Mouse (Mus musculus) layer of hippocampus, adult 9-10 months (tissue): ENCODE measurements at regions not wholly inside any gene's neighbourhood (a gene's known extent, or its start where the extent isn't known, plus 50 kb on each side); places are given as distances from the start of the nearest gene placed in this dataset.
"Not testable (repeated sequence)": the region's sequence is repeated elsewhere in the genome, so short reads cannot be mapped to it uniquely, and the experiment has no call there.

Source experiments
- DNase-seq: peaks from one replicate; pipeline ENCODE4 v3.0.0; 2022; ENCODE audit warnings: low spot score

DNA sequence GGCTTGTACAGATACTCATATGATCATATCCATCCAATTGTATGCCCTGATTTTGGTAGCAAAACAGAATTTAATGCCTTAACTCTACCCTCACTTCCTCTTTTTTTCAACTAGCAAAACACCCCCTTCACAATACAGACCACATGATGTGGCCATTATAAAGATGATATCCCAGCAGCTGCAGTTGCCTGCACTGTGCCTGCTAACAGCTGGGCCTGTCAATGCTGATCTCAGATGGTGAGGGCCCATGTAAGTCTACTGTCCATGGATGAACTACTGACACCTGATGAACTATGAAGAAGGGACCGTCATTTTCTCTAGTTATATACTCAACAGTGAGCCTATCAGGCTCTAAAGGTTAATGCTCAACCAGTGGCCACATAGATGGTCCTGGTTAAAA, 191.8 kb upstream of the Fmr1 start:
- no peak for DNase-seq

DNA sequence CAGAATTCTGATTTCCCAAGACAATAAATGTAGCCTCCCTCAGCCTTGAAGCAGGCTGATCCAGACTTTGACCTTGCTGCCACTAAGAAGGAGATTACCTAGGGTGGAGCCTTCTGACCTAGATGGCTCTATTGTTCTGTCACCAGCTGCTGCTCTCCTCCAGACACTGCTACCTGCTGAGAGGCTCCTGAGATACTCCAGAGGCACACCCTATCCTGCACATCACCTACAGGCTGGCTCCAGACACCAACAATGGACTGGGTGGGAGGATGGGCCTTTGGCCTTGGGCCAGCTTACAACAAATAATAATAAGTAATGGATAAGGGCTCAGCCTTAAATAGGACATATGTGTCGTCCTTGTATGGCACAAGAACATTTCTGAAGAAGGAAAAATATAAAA, 186.3 kb upstream of the Fmr1 start:
- not testable (repeated sequence) for DNase-seq

DNA sequence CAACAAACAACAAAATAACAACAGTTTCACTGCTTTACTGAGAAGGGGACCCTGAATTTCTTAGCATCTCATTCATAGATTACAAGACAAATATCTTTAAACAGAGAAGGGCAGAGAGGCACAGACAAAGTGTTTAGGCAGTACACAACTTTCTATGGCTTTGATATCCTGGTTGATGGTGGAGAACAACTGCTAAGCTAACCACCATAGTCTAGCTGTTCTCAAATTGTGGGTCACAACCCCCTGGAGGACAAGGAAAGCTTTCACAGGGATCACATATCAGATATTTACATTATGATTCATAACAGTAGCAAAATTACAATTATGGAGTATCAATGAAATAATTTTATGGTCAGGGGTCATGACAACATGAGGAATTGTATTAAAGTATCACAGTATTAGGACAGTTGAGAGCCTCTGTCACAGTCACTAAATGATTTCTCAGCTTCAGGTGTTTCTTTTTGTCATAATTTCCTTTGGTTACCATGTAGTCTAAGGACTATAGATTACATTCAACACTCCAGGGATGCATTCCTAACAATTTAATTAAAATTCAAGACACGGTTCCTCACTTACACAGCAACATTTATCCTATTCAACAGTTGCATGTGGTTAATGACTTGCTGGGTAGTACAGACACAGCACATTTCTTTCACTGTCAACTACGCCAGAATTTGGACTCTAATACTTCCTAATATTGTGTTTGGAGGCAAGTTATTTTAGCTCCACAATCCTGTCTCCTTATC, 183.8 kb upstream of the Fmr1 start:
- no peak for DNase-seq

DNA sequence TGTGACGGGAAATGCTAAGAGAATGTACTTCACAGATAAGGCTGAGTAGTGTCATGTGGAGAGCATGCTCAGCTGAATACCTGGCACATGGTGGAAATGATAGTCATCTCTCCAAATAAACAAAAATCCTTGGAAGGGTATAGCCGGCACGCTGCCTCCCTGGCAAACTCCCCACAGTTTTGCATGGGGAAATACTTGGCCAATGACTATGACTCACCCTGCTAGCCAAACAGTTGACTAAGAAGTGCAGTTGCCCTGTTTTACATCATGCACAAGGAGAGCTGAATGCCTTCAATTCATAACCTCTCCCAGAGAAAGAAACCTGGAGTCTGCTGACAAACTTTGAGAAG, 183.2 kb upstream of the Fmr1 start:
- DNase-seq = no peak

DNA sequence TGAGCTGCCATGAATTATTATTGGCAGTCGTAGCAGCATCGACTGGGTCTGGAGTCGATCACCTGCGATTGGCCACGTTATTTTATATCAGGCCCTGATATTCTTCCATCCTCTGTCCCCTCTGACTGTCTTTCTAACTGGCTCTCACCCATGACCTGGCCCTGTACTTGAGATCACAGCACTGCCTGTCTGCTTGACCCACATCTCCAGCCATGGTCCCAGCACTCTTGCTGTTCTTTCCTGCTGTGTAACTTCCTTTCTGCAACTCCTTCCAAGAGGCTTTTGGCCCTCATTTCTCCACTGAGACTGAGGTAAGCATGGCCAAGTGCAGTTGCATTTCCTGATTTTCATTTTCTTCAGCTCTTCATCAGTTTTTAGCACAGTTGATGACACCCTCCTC, 182.6 kb upstream of the Fmr1 start:
- DNase-seq = no peak

DNA sequence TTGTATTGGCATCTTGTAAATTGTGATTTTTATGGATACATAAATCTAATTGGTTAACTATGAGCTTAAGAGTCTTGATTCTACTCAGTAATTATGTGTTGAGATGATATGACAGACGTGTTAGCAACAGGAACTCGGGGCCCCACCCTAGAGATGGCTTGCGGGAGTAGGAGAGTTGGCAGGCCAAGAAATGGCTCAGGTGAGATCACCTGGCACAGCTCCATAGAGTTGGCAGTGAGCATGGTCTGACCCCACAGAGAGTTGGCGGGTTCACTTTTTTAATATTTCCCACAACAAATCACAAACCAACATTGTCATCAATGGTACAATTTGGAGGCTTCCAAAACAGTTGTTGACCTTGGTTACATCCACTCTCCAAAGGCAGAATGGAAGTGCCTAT, 180.5 kb upstream of the Fmr1 start:
- DNase-seq = no peak

DNA sequence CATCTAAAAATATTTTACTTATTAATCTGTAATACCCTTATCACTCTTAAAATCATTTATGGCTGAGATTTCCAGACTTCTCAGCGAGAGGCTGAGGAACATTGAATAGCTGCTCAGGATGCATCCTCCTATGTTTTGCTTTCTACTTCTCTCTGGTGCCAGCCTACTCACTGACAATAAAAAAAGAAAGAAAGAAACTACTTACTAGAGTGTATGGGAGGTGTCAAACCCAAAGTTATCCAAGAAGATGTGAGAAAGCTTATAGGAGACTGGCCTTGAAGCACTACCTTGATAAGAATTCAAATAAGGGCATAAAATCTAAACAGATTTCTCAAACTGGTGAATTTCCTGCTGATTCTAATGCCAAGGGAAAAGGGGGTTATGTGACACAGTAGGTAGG, 175.4 kb upstream of the Fmr1 start:
- no peak for DNase-seq

DNA sequence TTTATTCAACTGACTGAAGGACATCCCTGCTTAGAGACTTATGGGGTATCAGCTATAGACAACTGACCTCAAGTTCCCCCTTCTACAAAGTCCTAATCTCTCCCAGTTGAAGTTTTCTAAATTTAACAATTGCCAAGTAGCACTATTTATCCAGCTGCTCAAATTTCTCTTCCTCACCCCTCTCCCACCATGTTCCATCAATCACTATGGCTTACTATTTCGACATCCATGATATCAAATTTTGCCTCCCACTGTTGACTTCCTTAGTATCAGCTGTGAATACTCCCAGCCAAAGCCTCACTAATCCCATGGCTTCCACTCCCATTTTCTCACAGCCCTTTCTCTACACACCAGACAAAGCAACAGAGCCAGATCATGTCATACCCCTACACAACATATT, 170.7 kb upstream of the Fmr1 start:
- DNase-seq = no peak

DNA sequence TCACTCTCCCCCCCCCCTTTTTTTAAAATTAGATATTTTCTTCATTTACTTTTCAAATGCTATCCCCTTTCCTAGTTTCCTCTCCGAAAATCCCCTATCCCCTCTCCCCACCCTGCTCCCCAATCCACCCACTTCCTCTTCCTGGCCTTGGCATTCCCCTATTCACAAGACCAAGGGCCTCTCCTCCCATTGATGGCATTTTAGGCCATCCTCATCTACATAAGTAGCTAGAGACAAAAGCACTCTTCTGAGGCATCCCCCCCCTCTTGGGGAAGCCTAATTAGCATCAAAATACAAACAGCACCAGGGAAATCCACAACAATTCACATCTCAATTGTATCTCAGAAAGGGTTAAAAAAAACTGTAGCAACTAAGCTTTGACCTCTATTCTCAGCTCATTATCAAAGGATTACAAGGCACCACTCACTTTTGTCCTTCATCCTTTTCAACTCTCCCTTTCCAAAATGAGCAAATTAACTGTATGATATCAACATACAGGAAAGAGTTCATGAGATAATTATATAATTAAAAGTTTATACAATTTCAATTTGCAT, 166.1 kb upstream of the Fmr1 start:
- no peak for DNase-seq

DNA sequence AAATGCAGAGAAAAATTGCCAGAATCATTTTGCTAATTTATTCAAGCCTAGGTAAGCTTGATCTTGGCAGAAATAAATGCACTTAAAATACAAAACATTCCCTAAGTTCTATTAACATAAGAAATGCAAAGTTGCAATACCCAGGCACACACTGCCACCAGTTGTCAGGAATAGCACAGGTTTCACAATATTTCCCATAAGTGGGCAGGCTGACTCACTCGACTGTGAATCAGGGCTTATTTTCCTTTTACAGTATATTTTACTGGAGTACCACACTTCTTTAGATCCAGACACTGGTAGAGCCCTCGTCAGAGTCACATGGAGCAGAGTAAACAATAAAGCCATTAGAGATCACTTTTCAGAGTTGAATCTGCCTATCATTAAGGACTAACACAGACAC, 131.8 kb upstream of the Fmr1 start:
- DNase-seq = no peak

DNA sequence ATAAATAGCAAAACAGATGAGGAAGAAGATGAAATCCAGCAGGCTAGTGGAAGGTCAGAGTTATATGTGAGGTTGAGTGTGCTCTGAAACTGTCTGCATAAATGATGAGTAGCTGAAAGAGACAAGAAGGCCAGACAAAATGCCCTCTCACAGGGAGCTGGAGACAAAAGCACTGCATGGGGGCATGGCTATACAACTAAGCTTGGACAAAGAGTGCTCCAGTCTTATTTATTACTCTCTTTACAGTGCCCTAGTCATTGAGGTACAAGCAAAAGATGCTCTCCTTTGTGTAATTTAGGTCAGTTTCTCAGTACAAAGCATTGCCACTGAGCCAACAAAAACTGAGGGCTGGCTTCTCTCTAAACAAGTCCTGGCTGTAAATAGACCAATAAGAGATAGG, 124.3 kb upstream of the Fmr1 start:
- DNase-seq = no peak

DNA sequence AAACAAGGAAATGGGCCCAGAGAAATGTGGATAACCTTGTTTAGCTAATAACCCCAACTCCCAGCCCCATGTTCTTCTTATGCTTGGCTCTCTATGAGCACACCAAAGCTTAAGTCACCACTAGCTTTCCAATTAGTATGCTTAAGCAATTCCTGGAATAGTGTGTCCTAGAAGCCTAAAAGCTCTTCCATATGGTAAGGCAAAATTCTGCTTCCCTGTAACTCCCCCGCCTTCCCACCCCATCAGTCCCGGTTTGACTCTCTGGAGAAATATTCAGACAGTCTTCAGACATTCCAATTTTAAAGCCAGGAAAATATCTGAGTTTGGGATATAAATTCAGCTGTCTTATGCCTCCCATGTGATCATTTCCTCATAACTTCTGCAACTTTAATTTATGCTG, 120.6 kb upstream of the Fmr1 start:
- no peak for DNase-seq

DNA sequence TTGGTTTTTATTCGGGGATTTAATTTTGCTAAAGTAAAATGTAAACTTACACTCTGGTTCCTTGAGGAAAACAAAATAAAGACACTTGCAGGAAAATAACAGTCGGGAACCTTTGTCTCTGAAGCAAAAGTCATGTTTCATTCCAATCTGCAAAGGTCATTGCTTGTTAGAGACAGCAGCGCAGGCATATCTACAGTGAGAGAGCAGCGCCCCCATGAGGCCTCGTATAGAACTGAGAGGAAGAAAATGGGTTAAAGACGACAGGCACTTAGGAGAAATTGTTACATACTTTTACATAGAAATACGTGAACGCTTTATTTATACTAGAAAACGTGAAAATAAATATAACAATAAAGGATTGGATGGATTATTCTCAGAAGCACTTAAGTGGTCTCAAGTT, 93.1 kb upstream of the Fmr1 start:
- DNase-seq = peak; percentile 13

DNA sequence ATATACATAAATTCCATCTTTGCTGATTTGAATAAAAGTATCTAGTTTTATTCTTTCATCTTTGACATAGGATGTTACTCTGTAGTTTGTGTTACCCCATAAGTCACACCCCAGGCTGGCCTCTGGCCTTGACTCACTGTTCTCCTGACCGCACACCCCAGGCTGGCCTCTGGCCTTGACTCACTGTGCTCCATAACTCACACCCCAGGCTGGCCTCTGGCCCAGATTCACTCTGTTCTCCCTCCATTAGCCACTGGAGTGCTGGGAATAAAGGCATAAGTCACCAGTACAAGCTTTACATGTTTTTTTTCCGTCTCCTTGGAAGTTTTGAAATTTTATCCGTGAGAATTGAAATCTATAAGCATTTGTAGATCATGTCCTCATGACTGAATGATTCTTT, 56.2 kb upstream of the Fmr1 start:
- DNase-seq = no peak
